Mouse (Mus musculus): Measurements from ENCODE around the gene Dynlrb2. TPM values are rescaled to one million over a fixed set of nuclear protein-coding genes. Genes with fewer than 3 reads are reported as not detected.

Gene Dynlrb2
- not detected in 2 replicates for polyA plus RNA-seq (2015; fragmentation: Nextera tagmentation; extraction: Ambion mirVana)

GRCm38 (mm10) chr8:116504477-116505120 lies at the start of gene Dynlrb2:
Dynlrb2 (plus strand) TSS chr8:116504974.
- H3K4me1 ChIP-seq (replicated peaks; ENCODE audit: control insufficient read depth, insufficient read depth, low read length), result no peaks in the 10 kb centered on the region
- no peak within 1 kb of the TSS for H3K27ac ChIP-seq (ENCODE audit: low read depth, low read length)
- H3K9ac ChIP-seq (ENCODE audit: low read depth, low read length), result no peak within 1 kb of the TSS
- WGBS, result 6% methylated on average over 19 of the region's 19 CpGs
- H3K27me3 ChIP-seq (replicated peaks; ENCODE audit: control insufficient read depth, insufficient read depth, low read length), result no peaks in the 10 kb centered on the region
- ATAC-seq, result peak; percentile 83
- no peaks in the 10 kb centered on the region for H3K36me3 ChIP-seq (ENCODE audit: control insufficient read depth, insufficient read depth)
- no peak for TF ChIP-seq CTCF (IDR thresholded peaks at IDR 0.05; ENCODE audit: low read depth)
- no peaks in the 10 kb centered on the region for H3K9me3 ChIP-seq (ENCODE audit: control insufficient read depth)
- peak within 1 kb of the TSS; percentile 13; the same call in 1 of the 2 replicates for H3K4me3 ChIP-seq (ENCODE audit: low read depth, low read length)
- H3K4me2 ChIP-seq (replicated peaks; ENCODE audit: low read depth), result peak within 1 kb of the TSS; percentile 65

GRCm38 (mm10) chr8:116458569-116458968 lies 46.2 kb upstream of the Dynlrb2 start:
- ATAC-seq, result no peak
- Histone ChIP-seq H3K9ac (ENCODE audit: low read depth, low read length) (no peak overlapping the region), H3K4me3 (ENCODE audit: low read depth, low read length) (no peak overlapping the region), H3K4me1 (replicated peaks; ENCODE audit: control insufficient read depth, insufficient read depth, low read length) (no peaks in the 10 kb centered on the region), H3K4me2 (replicated peaks; ENCODE audit: low read depth) (no peak overlapping the region), H3K27me3 (replicated peaks; ENCODE audit: control insufficient read depth, insufficient read depth, low read length) (no peaks in the 10 kb centered on the region), H3K9me3 (ENCODE audit: control insufficient read depth) (no peaks in the 10 kb centered on the region), H3K27ac (ENCODE audit: low read depth, low read length) (no peak overlapping the region), H3K36me3 (ENCODE audit: control insufficient read depth, insufficient read depth) (no peaks in the 10 kb centered on the region)
- TF ChIP-seq CTCF (IDR thresholded peaks at IDR 0.05; ENCODE audit: low read depth), result no peak
- 69% methylated on average over 11 of the region's 11 CpGs for WGBS

- H3K27ac ChIP-seq (ENCODE audit: low read depth, low read length), result no peak overlapping the region
- H3K27me3 ChIP-seq (replicated peaks; ENCODE audit: control insufficient read depth, insufficient read depth, low read length), result no peaks in the 10 kb centered on the region
- no peak overlapping the region for H3K9ac ChIP-seq (ENCODE audit: low read depth, low read length)
- H3K4me2 ChIP-seq (replicated peaks; ENCODE audit: low read depth), result no peak overlapping the region
- no peaks in the 10 kb centered on the region for H3K9me3 ChIP-seq (ENCODE audit: control insufficient read depth)
- no peak for ATAC-seq
- no peak for TF ChIP-seq CTCF (IDR thresholded peaks at IDR 0.05; ENCODE audit: low read depth)
- WGBS, result 86% methylated on average over 4 of the region's 4 CpGs
- no peak overlapping the region for H3K4me3 ChIP-seq (ENCODE audit: low read depth, low read length)
- no peaks in the 10 kb centered on the region for H3K36me3 ChIP-seq (ENCODE audit: control insufficient read depth, insufficient read depth)
- H3K4me1 ChIP-seq (replicated peaks; ENCODE audit: control insufficient read depth, insufficient read depth, low read length), result no peaks in the 10 kb centered on the region
Measured at GRCm38 (mm10) chr8:116461472-116461871, 43.3 kb upstream of the Dynlrb2 start.

- no peak overlapping the region for H3K4me3 ChIP-seq (ENCODE audit: low read depth, low read length)
- 62% methylated on average over 7 of the region's 7 CpGs for WGBS
- no peak overlapping the region for H3K9ac ChIP-seq (ENCODE audit: low read depth, low read length)
- no peaks in the 10 kb centered on the region for H3K27me3 ChIP-seq (replicated peaks; ENCODE audit: control insufficient read depth, insufficient read depth, low read length)
- H3K4me1 ChIP-seq (replicated peaks; ENCODE audit: control insufficient read depth, insufficient read depth, low read length), result no peaks in the 10 kb centered on the region
- no peaks in the 10 kb centered on the region for H3K9me3 ChIP-seq (ENCODE audit: control insufficient read depth)
- no peaks in the 10 kb centered on the region for H3K36me3 ChIP-seq (ENCODE audit: control insufficient read depth, insufficient read depth)
- H3K27ac ChIP-seq (ENCODE audit: low read depth, low read length), result no peak overlapping the region
- H3K4me2 ChIP-seq (replicated peaks; ENCODE audit: low read depth), result no peak overlapping the region
- ATAC-seq, result no peak
- no peak for TF ChIP-seq CTCF (IDR thresholded peaks at IDR 0.05; ENCODE audit: low read depth)
Measured at GRCm38 (mm10) chr8:116466586-116466985, 38.2 kb upstream of the Dynlrb2 start.

GRCm38 (mm10) chr8:116467027-116467426 lies 37.7 kb upstream of the Dynlrb2 start:
- Histone ChIP-seq H3K9me3 (ENCODE audit: control insufficient read depth) (no peaks in the 10 kb centered on the region), H3K27ac (ENCODE audit: low read depth, low read length) (no peak overlapping the region), H3K9ac (ENCODE audit: low read depth, low read length) (no peak overlapping the region), H3K27me3 (replicated peaks; ENCODE audit: control insufficient read depth, insufficient read depth, low read length) (no peaks in the 10 kb centered on the region), H3K4me1 (replicated peaks; ENCODE audit: control insufficient read depth, insufficient read depth, low read length) (no peaks in the 10 kb centered on the region), H3K4me2 (replicated peaks; ENCODE audit: low read depth) (no peak overlapping the region), H3K36me3 (ENCODE audit: control insufficient read depth, insufficient read depth) (no peaks in the 10 kb centered on the region), H3K4me3 (ENCODE audit: low read depth, low read length) (no peak overlapping the region)
- no peak for TF ChIP-seq CTCF (IDR thresholded peaks at IDR 0.05; ENCODE audit: low read depth)
- WGBS, result 79% methylated on average over 1 of the region's 1 CpGs
- no peak for ATAC-seq

- H3K4me2 ChIP-seq (replicated peaks; ENCODE audit: low read depth), result no peak overlapping the region
- no peak overlapping the region for H3K4me3 ChIP-seq (ENCODE audit: low read depth, low read length)
- H3K4me1 ChIP-seq (replicated peaks; ENCODE audit: control insufficient read depth, insufficient read depth, low read length), result no peaks in the 10 kb centered on the region
- no peaks in the 10 kb centered on the region for H3K9me3 ChIP-seq (ENCODE audit: control insufficient read depth)
- no peaks in the 10 kb centered on the region for H3K36me3 ChIP-seq (ENCODE audit: control insufficient read depth, insufficient read depth)
- no peak for ATAC-seq
- no peak for TF ChIP-seq CTCF (IDR thresholded peaks at IDR 0.05; ENCODE audit: low read depth)
- WGBS, result 67% methylated on average over 9 of the region's 9 CpGs
- H3K27me3 ChIP-seq (replicated peaks; ENCODE audit: control insufficient read depth, insufficient read depth, low read length), result no peaks in the 10 kb centered on the region
- H3K27ac ChIP-seq (ENCODE audit: low read depth, low read length), result no peak overlapping the region
- no peak overlapping the region for H3K9ac ChIP-seq (ENCODE audit: low read depth, low read length)
Measured at GRCm38 (mm10) chr8:116477941-116478340, 26.8 kb upstream of the Dynlrb2 start.

Data from intestine, postnatal 0 days (tissue).